Mouse (Mus musculus) adrenal gland, postnatal 36 days (tissue): Measurements from ENCODE around the gene Rpl15. TPM values are rescaled to one million over a fixed set of nuclear protein-coding genes. Genes with fewer than 3 reads are reported as not detected.
"Not testable (repeated sequence)": the region's sequence is repeated elsewhere in the genome, so short reads cannot be mapped to it uniquely, and the experiment has no call there.

Source experiments
- DNase-seq, 2 experiments: peaks; one replicate each; pipeline ENCODE4 v3.0.0; 2021; ENCODE audit warnings: mixed read lengths in 1 of 2
- total RNA-seq, 2 experiments: library from RNA; stranded (reverse); gene quantifications; 2 replicates each; pipeline ENCODE4 v1.2.3; 2021

Rpl15 gene
- total RNA-seq, 2 experiments from 2014 or later, result 864 to 902 TPM

DNA sequence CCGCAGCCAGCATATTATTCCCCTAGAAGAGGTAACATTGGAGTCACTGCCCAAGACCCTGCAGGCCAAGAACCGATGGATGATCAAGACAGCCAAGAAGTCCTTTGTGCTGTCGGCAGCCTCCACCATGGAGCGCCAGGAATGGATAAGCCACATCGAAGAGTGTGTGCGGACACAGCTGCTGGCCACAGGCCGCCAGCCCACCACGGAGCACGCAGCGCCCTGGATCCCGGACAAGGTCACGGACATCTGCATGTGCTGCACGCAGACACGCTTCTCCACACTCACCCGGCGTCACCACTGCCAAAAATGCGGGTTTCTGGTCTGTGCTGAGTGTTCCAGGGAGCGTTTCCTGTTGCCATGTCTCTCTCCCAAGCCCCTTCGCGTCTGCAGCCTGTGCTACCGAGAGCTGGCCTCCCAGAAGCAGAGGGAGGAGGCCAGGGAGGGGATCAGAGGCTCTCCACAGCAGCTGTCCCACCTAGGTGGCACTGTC lies 28.5 kb downstream of the Rpl15 start:
- no peak for DNase-seq

DNA sequence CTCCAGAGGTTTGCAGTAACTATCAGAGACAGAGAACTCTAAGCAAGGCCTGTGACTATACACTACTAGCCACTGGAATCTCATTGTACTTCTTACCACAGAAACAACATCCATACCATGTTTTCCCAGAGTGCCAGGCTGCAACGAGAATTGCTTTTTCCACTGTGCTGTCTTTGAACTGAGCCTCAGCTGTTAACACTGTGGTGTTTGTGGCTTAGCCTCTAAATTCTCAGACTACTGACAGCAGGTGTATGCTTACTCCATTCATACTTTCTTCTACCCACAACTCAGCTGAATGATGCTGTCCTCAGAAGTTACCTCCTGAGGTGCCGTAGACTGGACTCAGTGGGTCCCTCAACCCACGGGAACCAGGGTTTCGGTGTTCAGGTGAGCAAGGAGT lies 29.4 kb downstream of the Rpl15 start:
- no peak for DNase-seq

DNA sequence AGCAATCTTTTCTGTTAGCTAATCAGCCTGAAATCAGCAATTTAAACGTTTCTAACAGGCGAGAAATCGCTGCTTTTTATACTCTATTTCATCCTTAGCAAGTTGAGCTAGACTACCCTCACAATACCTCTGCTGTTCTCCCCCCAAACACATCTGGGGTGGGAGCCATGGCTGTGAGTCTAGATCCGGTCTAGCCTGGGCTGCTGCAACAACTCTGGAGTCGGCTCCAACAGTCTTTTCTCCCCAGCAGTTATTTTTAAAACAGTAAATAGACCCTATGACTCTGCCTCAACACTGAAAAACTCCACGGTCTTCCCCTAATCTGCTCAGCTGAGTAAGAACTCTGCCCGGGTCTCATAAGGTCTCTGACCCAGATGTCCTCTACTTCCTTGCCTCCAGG lies 31.1 kb downstream of the Rpl15 start:
- DNase-seq, result no peak

DNA sequence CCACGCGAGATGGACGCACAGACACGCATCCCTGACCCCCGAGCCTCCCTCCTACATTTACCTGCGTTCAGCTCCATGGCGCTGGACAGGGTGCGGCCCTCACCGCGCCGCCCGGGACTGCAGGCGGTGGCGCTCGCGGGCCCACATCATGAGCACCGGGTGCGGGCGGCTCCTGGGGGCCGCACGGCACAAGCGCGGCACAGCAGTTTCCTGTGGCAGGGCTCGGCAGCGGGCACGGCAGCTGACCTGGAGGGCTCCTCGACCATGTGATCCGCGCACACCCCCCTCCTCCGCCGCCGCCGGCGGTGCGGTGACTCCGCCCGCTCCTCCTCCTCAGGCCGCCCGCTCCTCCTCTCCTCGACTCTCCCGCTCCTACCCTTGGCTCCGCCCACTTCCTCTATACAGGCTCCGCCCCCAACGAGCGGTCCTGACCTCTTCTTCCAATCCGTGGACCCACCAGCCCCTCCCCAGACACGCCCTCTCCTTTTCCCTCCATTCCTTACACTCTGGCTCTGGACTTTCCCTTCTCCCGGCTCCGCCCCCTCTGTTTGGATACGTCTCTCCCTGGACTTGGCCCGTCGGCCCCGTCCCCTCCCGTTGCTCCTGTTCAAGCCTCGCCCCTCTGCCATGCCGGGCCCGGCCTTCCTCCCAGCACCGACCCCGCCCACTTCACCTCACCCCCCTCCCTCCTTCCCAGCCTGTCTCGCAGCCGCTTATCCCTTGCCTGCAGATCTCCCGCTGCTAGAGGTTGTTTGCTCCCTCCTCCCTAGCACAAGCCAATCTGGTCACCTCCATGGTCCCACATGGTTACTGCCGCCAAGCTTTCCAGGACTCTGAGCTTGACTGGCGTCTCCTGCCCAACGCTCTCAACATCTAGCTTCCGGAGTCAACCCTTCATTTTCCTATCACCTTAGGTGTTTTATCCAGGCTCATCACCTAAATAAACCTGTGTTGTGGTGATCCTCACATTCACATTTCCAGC lies 32.1 kb downstream of the Rpl15 start, which contains the start of gene Nr1d2:
Nr1d2 (minus strand) TSS at position 378 of the 982 bp plus-strand sequence.
- peak; percentile 99 for DNase-seq

DNA sequence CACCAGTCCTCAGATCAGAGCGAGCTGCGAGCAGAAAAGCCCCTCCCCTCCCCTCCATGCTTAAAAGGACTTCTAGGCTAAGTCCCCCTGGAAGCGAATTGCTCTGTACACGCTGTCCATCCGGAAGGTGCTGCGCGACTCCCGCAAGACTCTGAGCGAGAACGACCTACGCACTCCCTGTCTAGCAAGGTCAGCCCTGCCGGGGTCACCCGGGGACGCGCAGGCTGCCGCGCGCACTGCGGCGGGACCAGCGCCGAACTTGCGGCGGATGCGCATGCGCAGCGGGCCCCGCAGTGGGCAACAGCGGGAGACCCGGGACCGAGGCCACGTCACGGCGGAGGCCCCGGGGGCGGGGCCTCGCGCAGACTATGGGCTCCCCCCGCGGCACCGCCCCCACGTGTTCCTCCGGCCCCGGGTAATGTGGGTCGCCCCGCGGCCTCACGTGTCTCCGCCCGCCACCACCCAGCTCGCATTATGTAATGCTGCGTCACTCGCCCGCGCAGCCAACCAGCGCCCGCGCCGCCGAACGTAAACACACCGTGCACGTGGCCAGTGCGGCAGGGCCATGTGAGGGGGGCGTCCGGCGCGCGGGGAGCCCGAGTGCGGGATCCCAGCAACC lies 33.0 kb downstream of the Rpl15 start:
- DNase-seq, result peak; percentile 98 to 99

DNA sequence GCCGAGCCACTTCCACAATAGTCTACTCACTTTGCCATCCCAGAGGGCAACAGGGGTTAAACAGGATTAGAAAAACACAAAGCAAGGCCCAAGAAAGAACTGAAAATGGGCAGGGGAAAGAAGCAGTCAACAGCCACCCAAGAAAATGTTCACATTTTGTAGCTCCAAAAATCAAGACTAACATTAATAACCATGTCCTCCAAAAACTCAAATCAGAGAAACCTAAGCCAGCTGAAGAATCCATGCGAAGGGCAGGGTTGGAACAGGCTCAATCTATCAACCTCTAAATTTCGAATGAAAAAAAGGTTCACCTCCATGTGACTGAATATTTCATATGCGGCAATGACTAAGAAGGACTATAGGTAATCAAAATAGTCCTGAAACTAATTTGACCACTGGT lies 33.8 kb downstream of the Rpl15 start:
- DNase-seq, result no peak

DNA sequence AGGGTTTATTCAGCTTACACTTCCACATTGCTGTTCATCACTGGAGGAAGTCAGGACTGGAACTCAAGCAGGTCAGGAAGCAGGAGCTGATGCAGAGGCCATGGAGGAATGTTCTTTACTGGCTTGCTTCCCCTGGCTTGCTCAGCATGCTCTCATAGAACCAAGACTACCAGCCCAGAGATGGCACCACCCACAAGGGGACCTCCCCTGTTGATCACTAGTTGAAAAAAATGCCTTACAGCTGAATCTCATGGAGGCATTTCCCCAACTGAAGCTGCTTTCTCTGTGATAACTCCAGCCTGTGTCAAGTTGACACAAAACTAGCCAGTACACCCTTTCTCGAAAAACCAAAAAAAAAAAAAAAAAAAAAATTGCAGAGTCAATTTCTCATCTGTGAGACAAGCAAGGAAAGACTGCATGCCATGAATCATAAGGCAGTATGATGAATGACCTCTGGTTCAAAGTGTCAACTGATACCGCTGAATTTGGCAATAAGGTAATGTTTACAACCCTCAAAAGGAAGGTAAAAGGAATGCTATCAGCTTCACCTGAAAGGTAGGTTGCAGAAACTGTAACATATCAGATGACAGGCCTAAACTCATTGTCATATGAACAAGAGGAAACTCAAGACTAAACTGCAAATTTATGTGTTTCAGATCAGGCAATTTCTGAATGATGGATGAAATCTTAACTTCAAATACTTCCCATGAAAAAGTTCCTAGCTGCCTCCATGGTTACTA lies 34.5 kb downstream of the Rpl15 start:
- not testable (repeated sequence) for DNase-seq

DNA sequence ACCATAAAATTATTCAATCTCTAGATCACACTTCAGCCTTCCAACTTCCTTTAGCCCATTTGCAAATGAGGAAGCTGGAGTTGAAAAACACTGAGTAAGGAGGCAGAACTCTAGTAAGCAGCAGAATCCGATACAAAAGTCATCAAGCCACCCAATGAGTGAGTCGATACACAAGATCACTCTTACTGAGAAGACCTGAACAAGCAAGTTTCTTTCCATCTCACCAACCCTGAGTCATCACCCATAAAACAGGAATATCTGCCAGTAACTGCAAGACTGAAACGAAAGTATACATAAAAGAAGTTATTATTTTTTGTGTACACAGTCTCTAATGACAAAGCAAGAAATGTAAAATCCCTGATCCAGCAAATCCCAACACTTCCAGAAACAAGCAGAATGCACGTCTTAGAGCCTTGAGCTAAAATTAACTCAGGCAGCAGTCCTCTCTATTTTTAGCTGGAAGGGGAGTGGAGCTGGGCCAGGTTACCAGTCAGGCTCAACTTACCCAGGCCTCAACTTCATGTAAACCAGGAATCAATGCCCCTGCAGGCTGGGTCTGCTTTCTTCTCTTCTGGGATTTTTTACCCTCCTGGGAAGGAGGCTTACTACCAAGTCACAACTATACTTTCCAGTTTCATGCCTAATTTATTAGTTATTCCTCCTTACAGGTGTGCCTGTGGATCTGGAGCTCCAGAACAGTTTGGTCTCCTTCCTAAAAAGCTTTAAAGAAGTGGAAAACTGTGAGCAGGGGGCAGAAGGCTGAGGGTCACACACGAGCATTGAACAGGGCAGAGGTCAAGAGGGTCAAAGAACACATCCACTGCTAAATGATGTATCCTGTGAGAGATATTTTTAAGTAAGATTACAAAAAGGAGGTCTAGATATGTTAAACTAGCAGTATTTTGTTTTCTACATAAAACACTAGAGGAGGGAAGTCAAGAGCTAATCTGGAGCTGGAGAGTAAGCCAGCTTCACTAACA lies 36.9 kb downstream of the Rpl15 start:
- DNase-seq, result no peak

DNA sequence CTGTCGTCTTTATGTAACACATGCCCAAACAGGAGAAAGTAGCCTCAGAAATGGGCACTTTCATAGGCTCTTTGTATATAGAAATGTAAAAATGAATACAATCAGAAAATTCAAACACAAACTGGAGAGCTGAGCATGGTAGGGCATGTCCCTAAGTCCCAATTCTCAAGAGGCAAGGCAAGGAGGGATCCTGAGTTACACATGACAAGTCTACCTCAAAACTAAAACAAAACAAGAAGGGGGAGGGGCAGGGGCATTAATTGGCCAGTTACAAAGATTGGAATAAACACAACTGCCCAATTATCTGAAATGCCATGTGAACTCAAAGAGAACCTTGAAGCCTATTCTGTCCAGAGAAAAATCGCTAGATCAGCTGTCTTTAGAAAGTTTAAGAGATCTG lies 38.1 kb downstream of the Rpl15 start:
- DNase-seq, result no peak

DNA sequence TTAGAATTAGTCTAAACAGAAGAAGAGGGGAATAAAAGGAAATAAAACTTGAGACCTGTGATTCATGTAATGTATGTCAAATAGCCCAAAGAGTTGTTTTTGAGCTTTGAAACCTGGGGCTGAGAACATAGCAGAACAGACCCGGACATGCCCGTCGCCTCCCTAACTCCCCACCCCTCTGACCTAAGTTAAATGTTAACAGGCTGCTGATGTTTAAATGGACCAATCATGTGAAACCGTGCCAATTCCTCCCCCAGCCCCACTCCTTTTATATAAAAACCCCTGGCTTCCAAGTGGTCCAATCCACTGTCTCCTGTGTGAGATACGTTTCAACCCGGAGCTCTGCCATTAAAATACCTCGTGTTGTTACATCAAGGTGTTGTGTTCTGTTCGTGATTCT lies 39.3 kb downstream of the Rpl15 start:
- DNase-seq, result not testable (repeated sequence)

DNA sequence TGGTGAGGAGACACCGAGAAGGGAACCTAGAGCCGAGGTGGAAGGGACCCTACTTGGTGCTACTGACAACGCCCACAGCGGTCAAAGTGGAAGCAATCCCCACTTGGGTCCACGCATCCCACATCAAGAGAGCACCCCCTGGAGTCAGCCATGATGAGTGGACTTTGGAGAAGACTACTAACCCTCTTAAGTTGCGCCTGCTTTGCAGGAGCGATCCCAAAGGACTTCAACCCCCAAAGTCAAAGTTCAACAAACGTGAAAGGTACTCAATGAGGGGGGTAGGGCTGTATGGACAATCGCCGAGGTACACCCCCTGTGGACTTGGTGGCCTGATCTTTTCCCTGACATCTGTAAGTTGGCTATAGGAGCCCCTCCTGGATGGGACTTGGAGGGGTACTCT lies 41.4 kb downstream of the Rpl15 start:
- not testable (repeated sequence) for DNase-seq

DNA sequence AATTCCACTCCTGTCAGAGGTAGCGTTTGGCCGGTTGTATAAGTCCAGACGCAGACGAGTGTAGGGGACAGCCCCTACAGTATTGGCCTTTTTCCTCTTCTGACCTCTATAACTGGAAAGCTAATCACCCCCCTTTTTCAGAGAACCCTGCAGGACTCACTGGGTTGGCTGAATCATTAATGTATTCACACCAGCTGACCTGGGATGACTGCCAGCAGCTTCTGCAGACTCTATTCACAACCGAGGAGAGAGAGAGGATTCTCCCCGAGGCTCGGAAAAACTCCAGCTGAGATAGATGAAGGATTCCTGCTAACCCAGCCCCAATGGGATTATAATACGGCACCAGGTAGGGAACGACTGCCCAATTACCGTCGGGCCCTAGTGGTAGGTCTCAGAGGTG lies 45.0 kb downstream of the Rpl15 start:
- not testable (repeated sequence) for DNase-seq

DNA sequence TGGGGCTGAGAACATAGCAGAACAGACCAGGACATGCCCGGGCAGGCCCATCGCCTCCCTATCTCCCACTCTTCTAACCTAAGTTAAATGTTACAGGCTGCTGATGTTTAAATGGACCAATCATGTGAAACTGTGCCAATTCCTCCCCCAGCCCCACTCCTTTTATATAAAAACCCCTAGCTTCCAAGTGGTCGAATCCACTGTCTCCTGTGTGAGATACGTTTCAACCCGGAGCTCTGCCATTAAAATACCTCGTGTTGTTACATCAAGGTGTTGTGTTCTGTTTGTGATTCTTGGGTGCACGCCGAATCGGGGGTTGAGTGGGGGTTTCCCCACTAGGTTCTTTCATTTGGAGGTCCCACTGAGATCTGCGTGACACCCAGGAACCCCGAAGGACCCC lies 45.8 kb downstream of the Rpl15 start:
- not testable (repeated sequence) for DNase-seq

DNA sequence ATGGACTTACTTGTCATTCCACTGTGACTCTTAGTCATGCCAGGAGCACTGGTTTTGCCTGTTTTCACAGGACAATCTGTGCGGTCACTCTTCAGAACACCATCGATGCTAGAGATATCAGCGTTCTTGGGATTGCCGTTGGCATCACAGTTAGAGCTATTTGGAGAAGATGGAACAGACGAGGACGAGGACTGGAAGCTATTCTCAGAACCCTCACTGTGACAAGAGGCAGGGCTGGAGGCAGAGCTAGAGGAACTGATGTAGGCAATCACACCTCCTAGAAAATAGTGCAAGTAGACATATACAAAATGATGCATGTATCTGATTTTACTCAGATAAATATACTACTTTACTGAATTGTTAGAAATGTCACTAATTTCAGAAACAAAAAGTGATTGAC lies 49.2 kb downstream of the Rpl15 start:
- DNase-seq, result no peak

Other genes starting within 250 kb of the Rpl15 start
- gene Nr1d2, start 32.3 kb downstream of the Rpl15 start, total RNA-seq, result 10 to 100 TPM; 69.0 to 98.7 TPM
- 10 to 100 TPM; 23.5 to 27.0 TPM for gene Nkiras1, start 255 bp downstream of the Rpl15 start, total RNA-seq
- 10 to 100 TPM; 71.8 to 75.0 TPM for gene Ube2e1, start 60.5 kb upstream of the Rpl15 start, total RNA-seq